Mouse (Mus musculus) midbrain, embryonic 13.5 days (tissue): ENCODE measurements at regions not wholly inside any gene's neighbourhood (a gene's known extent, or its start where the extent isn't known, plus 50 kb on each side); places are given as distances from the start of the nearest gene placed in this dataset.

Experiments
- ATAC-seq: fragments of 200-750 bp; cut with Nextera tagmentation; 2 replicates; pipeline ENCODE4 v1.8.0; 2017; ENCODE audit warnings: mild to moderate bottlenecking, moderate TSS enrichment, moderate library complexity
- H3K27ac ChIP-seq: fragments of 300-500 bp; sonication (generic); 2 replicates; pipeline ENCODE4 v1.5.1; 2015; ENCODE audit warnings: inconsistent platforms, mild to moderate bottlenecking, moderate library complexity
- H3K27me3 ChIP-seq: fragments of 300-500 bp; sonication (generic); 2 replicates; pipeline ENCODE4 v1.6.1; 2015; ENCODE audit warnings: mild to moderate bottlenecking, inconsistent platforms
- H3K36me3 ChIP-seq: fragments of 300-500 bp; sonication (generic); 2 replicates; pipeline ENCODE4 v1.6.1; 2015; ENCODE audit warnings: mild to moderate bottlenecking, inconsistent platforms
- H3K4me1 ChIP-seq: fragments of 300-500 bp; sonication (generic); replicated peaks from 2 replicates; pipeline ENCODE4 v1.6.1; 2015; ENCODE audit warnings: inconsistent platforms
- H3K4me2 ChIP-seq: fragments of 300-500 bp; sonication (generic); replicated peaks from 2 replicates; pipeline ENCODE4 v1.6.1; 2015; ENCODE audit warnings: moderate library complexity, mild to moderate bottlenecking, inconsistent platforms
- H3K4me3 ChIP-seq: fragments of 300-500 bp; sonication (generic); replicated peaks from 2 replicates; pipeline ENCODE4 v1.5.1; 2015; ENCODE audit warnings: mild to moderate bottlenecking, inconsistent platforms
- H3K9ac ChIP-seq: fragments of 300-500 bp; sonication (generic); replicated peaks from 2 replicates; pipeline ENCODE4 v1.6.1; 2015; ENCODE audit warnings: mild to moderate bottlenecking, inconsistent platforms
- H3K9me3 ChIP-seq: fragments of 300-500 bp; sonication (generic); 2 replicates; pipeline ENCODE4 v1.6.1; 2016; ENCODE audit warnings: mild to moderate bottlenecking, inconsistent platforms
- WGBS: fragments of 180-500 bp; shearing (Covaris S2); methylation state at CpG from one replicate; pipeline ENCODE4 v1.1.7; 2015; 5-methylcytosine and 5-hydroxymethylcytosine counted together

- H3K27me3 ChIP-seq: peaks cover 82% of the 10 kb centered on the region
- H3K4me3 ChIP-seq: no peak overlapping the region
- 15% methylated on average over 8 of the region's 8 CpGs for WGBS
- no peak overlapping the region for H3K27ac ChIP-seq
- ATAC-seq: no peak
- H3K36me3 ChIP-seq: no peaks in the 10 kb centered on the region
- peaks cover 15% of the 10 kb centered on the region for H3K4me1 ChIP-seq
- no peaks in the 10 kb centered on the region for H3K9me3 ChIP-seq
- H3K9ac ChIP-seq: no peak overlapping the region
- H3K4me2 ChIP-seq: no peak overlapping the region
Observed at GRCm38 (mm10) chr2:75136618-75137017, 311.0 kb downstream of the Mtx2 start.

GRCm38 (mm10) chr2:75137133-75137982 is 311.8 kb downstream of the Mtx2 start:
- H3K4me3 ChIP-seq: peak overlapping the region; percentile 40
- peak; percentile 65 for ATAC-seq

GRCm38 (mm10) chr2:75137983-75138745 is 312.6 kb downstream of the Mtx2 start:
- Histone ChIP-seq H3K27me3 (peaks cover 75% of the 10 kb centered on the region), H3K9me3 (no peaks in the 10 kb centered on the region), H3K27ac (no peak overlapping the region), H3K4me1 (peaks cover 15% of the 10 kb centered on the region), H3K36me3 (no peaks in the 10 kb centered on the region), H3K4me3 (peak overlapping the region; percentile 40), H3K9ac (peak overlapping the region; percentile 63), H3K4me2 (peak overlapping the region; percentile 70)
- 3% methylated on average over 28 of the region's 29 CpGs for WGBS
- ATAC-seq: peak; percentile 66

More at GRCm38 (mm10) chr2:75137133-75137982, 311.8 kb downstream of the Mtx2 start:
- H3K36me3 ChIP-seq: no peaks in the 10 kb centered on the region
- H3K9me3 ChIP-seq: no peaks in the 10 kb centered on the region
- peak overlapping the region; percentile 70 for H3K4me2 ChIP-seq
- H3K4me1 ChIP-seq: peaks cover 15% of the 10 kb centered on the region
- 1% methylated on average over 42 of the region's 42 CpGs for WGBS
- peak overlapping the region; percentile 63 for H3K9ac ChIP-seq
- H3K27me3 ChIP-seq: peaks cover 78% of the 10 kb centered on the region
- H3K27ac ChIP-seq: no peak overlapping the region

GRCm38 (mm10) chr2:75138746-75139060 is 313.1 kb downstream of the Mtx2 start:
- Histone ChIP-seq H3K4me1 (peaks cover 15% of the 10 kb centered on the region), H3K4me2 (no peak overlapping the region), H3K36me3 (no peaks in the 10 kb centered on the region), H3K27me3 (peaks cover 72% of the 10 kb centered on the region), H3K9ac (no peak overlapping the region), H3K4me3 (no peak overlapping the region), H3K27ac (no peak overlapping the region), H3K9me3 (no peaks in the 10 kb centered on the region)
- 22% methylated on average over 9 of the region's 9 CpGs for WGBS
- no peak for ATAC-seq

GRCm38 (mm10) chr2:75139544-75139943 is 313.9 kb downstream of the Mtx2 start:
- Histone ChIP-seq H3K9me3 (no peaks in the 10 kb centered on the region), H3K27ac (no peak overlapping the region), H3K4me1 (peaks cover 15% of the 10 kb centered on the region), H3K4me2 (no peak overlapping the region), H3K27me3 (peaks cover 69% of the 10 kb centered on the region), H3K9ac (no peak overlapping the region), H3K4me3 (no peak overlapping the region), H3K36me3 (no peaks in the 10 kb centered on the region)
- no peak for ATAC-seq
- WGBS: 56% methylated on average over 2 of the region's 2 CpGs

- H3K36me3 ChIP-seq: no peaks in the 10 kb centered on the region
- H3K4me1 ChIP-seq: peaks cover 8% of the 10 kb centered on the region
- 10% methylated on average over 2 of the region's 2 CpGs for WGBS
- H3K27me3 ChIP-seq: peaks cover 49% of the 10 kb centered on the region
- no peak overlapping the region for H3K9ac ChIP-seq
- no peak overlapping the region for H3K4me2 ChIP-seq
- no peak overlapping the region for H3K27ac ChIP-seq
- ATAC-seq: no peak
- H3K9me3 ChIP-seq: no peaks in the 10 kb centered on the region
- H3K4me3 ChIP-seq: no peak overlapping the region
Observed at GRCm38 (mm10) chr2:75142675-75143074, 317.1 kb downstream of the Mtx2 start.

- no peak overlapping the region for H3K4me2 ChIP-seq
- no peak overlapping the region for H3K4me3 ChIP-seq
- H3K36me3 ChIP-seq: no peaks in the 10 kb centered on the region
- peaks cover 31% of the 10 kb centered on the region for H3K27me3 ChIP-seq
- H3K9me3 ChIP-seq: no peaks in the 10 kb centered on the region
- no peak overlapping the region for H3K27ac ChIP-seq
- ATAC-seq: no peak
- H3K4me1 ChIP-seq: no peaks in the 10 kb centered on the region
- 85% methylated on average over 12 of the region's 12 CpGs for WGBS
- no peak overlapping the region for H3K9ac ChIP-seq
Observed at GRCm38 (mm10) chr2:75144861-75145260, 319.3 kb downstream of the Mtx2 start.

- Histone ChIP-seq H3K9me3 (no peaks in the 10 kb centered on the region), H3K9ac (no peak overlapping the region), H3K27ac (no peak overlapping the region), H3K36me3 (no peaks in the 10 kb centered on the region), H3K4me1 (no peaks in the 10 kb centered on the region), H3K4me2 (no peak overlapping the region), H3K4me3 (no peak overlapping the region), H3K27me3 (peaks cover 21% of the 10 kb centered on the region)
- no peak for ATAC-seq
- WGBS: 83% methylated on average over 6 of the region's 6 CpGs
Observed at GRCm38 (mm10) chr2:75146256-75146655, 320.7 kb downstream of the Mtx2 start.

GRCm38 (mm10) chr2:75147399-75147798 is 321.8 kb downstream of the Mtx2 start:
- ATAC-seq: no peak
- Histone ChIP-seq H3K4me3 (no peak overlapping the region), H3K27ac (no peak overlapping the region), H3K9ac (no peak overlapping the region), H3K9me3 (no peaks in the 10 kb centered on the region), H3K36me3 (no peaks in the 10 kb centered on the region), H3K27me3 (peaks cover 17% of the 10 kb centered on the region; the same call in 1 of the 2 replicates), H3K4me2 (no peak overlapping the region), H3K4me1 (no peaks in the 10 kb centered on the region)
- 73% methylated on average over 9 of the region's 9 CpGs for WGBS

- peaks cover 17% of the 10 kb centered on the region; the same call in 1 of the 2 replicates for H3K27me3 ChIP-seq
- no peak overlapping the region for H3K4me2 ChIP-seq
- no peak overlapping the region for H3K4me3 ChIP-seq
- 72% methylated on average over 8 of the region's 8 CpGs for WGBS
- no peaks in the 10 kb centered on the region for H3K36me3 ChIP-seq
- no peaks in the 10 kb centered on the region for H3K4me1 ChIP-seq
- no peak overlapping the region for H3K9ac ChIP-seq
- no peak for ATAC-seq
- no peak overlapping the region for H3K27ac ChIP-seq
- H3K9me3 ChIP-seq: no peaks in the 10 kb centered on the region
Observed at GRCm38 (mm10) chr2:75147967-75148366, 322.4 kb downstream of the Mtx2 start.

GRCm38 (mm10) chr2:75149036-75149435 is 323.4 kb downstream of the Mtx2 start:
- H3K36me3 ChIP-seq: no peaks in the 10 kb centered on the region
- no peak overlapping the region for H3K4me3 ChIP-seq
- H3K27me3 ChIP-seq: peaks cover 11% of the 10 kb centered on the region; the same call in 1 of the 2 replicates
- H3K4me1 ChIP-seq: no peaks in the 10 kb centered on the region
- no peak overlapping the region for H3K27ac ChIP-seq
- H3K9me3 ChIP-seq: no peaks in the 10 kb centered on the region
- H3K4me2 ChIP-seq: no peak overlapping the region
- no peak for ATAC-seq
- H3K9ac ChIP-seq: no peak overlapping the region
- 93% methylated on average over 5 of the region's 5 CpGs for WGBS

- Histone ChIP-seq H3K9me3 (no peaks in the 10 kb centered on the region), H3K27me3 (peaks cover 9% of the 10 kb centered on the region; the same call in 1 of the 2 replicates), H3K27ac (no peak overlapping the region), H3K4me2 (no peak overlapping the region), H3K4me3 (no peak overlapping the region), H3K4me1 (no peaks in the 10 kb centered on the region), H3K9ac (no peak overlapping the region), H3K36me3 (no peaks in the 10 kb centered on the region)
- WGBS: 78% methylated on average over 12 of the region's 12 CpGs
- ATAC-seq: no peak
Observed at GRCm38 (mm10) chr2:75149562-75149961, 324.0 kb downstream of the Mtx2 start.
